Mouse (Mus musculus) lung, postnatal 0 days (tissue): Measurements from ENCODE around the gene Slc25a24.

Experiments used
- CTCF ChIP-seq: IDR thresholded peaks from 2 replicates; pipeline ENCODE4 v1.5.1; 2016; ENCODE audit warnings: antibody characterized with exemption, mild to moderate bottlenecking
- EP300 ChIP-seq: IDR thresholded peaks from 2 replicates; pipeline ENCODE4 v1.6.1; 2016; ENCODE audit warnings: antibody characterized with exemption, mild to moderate bottlenecking, control low read depth

- TF ChIP-seq CTCF (no peak), EP300 (no peak)
Measured at GRCm38 (mm10) chr3:109165214-109165829, 42.4 kb downstream of the Slc25a24 start.
